Mouse (Mus musculus): ENCODE results near the gene Olfr883.

DNA sequence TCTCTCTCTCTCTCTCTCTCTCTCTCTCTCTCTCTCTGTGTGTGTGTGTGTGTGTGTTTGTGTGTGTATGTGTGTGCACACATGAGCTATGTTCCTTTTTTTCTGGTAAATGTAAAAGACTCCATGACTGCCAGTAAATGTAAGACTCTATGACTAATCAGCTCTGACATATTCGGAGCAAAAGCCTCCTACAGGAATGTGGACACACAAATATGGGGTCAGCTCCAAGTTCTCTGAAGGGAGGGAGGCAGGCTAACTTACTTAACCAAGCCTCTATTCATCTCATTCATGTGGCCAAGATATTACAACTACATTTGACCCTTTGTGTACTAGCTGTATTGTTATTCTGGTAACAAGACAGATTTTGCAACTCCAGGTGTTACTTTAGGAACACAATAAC is 25.6 kb upstream of the Olfr883 start:
- TF ChIP-seq EP300 (IDR thresholded peaks at IDR 0.05; ENCODE audit: insufficient read depth, low read depth, low read length), result no peak
- no peak for TF ChIP-seq CTCF (IDR thresholded peaks at IDR 0.05; ENCODE audit: low read depth, low read length)

Measured in ES-Bruce4 (cell line).